Mouse (Mus musculus): ENCODE data around the gene Lipc. TPM values are rescaled to one million over a fixed set of nuclear protein-coding genes. Genes with fewer than 3 reads are reported as not detected.

The Lipc gene
- 0.21 TPM in 1 of 2 replicates, not detected in the other for polyA plus RNA-seq (2015; fragmentation: Nextera tagmentation; extraction: Ambion mirVana)

DNA sequence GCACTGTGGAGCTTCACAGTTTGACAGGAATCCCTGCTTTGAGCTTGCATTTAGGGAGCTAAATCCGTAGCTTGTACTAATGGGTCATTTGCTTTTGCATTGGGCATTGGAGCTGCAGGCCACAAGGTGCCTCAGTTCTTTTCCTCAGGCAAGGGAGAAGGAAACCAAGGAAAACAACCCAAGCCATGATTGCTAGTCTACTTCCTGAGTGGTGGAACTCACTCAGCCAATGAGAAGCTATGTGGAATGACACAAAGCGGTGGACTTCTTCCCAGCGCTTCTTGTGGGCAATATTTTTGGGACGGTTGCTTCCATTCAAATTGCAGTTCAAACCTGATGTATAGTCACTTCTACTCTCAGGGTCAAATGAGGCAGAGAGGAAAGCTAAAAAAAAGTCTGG, at the start of gene Lipc:
Lipc (minus strand) TSS at position 101 of the 400 bp plus-strand sequence.
- H3K4me2 ChIP-seq = no peak within 1 kb of the TSS
- H3K36me3 ChIP-seq = no peaks in the 10 kb centered on the region
- H3K4me1 ChIP-seq (replicated peaks) = peaks cover 3% of the 10 kb centered on the region; the same call in 1 of the 2 replicates
- H3K9ac ChIP-seq = no peak within 1 kb of the TSS
- H3K4me3 ChIP-seq = no peak within 1 kb of the TSS
- no peaks in the 10 kb centered on the region for H3K9me3 ChIP-seq
- H3K27ac ChIP-seq (replicated peaks) = no peak within 1 kb of the TSS
- no peak for ATAC-seq (ENCODE audit: low FRiP score, low read depth)
- no peaks in the 10 kb centered on the region for H3K27me3 ChIP-seq
- 89% methylated on average over 4 of the region's 4 CpGs for WGBS

DNA sequence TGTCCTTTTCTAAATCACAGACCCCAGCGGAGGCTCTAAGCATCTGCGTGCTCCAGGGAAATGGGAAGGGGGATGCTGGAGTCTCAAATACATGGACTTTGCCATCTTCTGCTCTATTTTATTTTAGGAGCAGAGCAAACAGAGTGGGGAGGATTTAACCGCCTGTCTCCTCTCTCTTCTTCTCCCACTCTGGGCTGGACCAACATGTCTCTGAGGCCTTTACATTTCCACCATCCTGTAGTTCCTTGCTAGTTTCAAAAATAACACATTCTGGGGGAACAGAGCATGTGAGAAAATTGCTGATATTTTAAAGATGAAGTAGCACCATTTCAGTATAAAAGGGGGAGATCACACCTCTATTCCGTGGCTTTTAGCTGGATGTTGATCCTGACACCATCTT, 47.1 kb upstream of the Lipc start:
- H3K9me3 ChIP-seq = no peaks in the 10 kb centered on the region
- 79% methylated on average over 4 of the region's 4 CpGs for WGBS
- ATAC-seq (ENCODE audit: low FRiP score, low read depth) = no peak

DNA sequence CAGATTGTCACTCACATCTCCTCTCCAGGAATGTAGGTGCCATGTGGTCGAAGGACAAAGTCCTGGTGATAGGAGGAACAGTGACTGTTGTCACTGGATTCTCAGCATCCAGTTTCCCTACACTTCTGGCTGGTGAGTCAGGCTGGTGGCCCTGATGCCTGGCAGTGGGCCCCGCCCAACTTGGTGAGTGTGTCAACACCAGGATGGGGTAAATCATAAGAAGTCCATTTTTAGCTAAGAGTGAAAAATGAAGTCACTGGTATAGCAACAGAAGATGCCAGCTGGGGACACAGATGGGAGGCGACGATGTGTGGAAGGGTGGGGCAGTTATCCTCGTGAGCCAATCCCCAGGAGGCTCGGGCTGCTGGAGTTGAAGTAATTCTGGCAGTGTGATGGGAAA, 46.7 kb upstream of the Lipc start:
- H3K4me2 ChIP-seq = no peak overlapping the region
- no peaks in the 10 kb centered on the region for H3K36me3 ChIP-seq
- WGBS = 66% methylated on average over 6 of the region's 6 CpGs
- no peak overlapping the region for H3K27ac ChIP-seq (replicated peaks)
- no peak for ATAC-seq (ENCODE audit: low FRiP score, low read depth)
- no peaks in the 10 kb centered on the region for H3K27me3 ChIP-seq
- no peak overlapping the region for H3K9ac ChIP-seq
- no peak overlapping the region for H3K4me3 ChIP-seq
- H3K4me1 ChIP-seq (replicated peaks) = no peaks in the 10 kb centered on the region
- H3K9me3 ChIP-seq = no peaks in the 10 kb centered on the region

More for the DNA sequence above, 47.1 kb upstream of the Lipc start:
- Histone ChIP-seq H3K4me1 (replicated peaks) (no peaks in the 10 kb centered on the region), H3K36me3 (no peaks in the 10 kb centered on the region), H3K9ac (no peak overlapping the region), H3K4me3 (no peak overlapping the region), H3K27me3 (no peaks in the 10 kb centered on the region), H3K27ac (replicated peaks) (no peak overlapping the region), H3K4me2 (no peak overlapping the region)

DNA sequence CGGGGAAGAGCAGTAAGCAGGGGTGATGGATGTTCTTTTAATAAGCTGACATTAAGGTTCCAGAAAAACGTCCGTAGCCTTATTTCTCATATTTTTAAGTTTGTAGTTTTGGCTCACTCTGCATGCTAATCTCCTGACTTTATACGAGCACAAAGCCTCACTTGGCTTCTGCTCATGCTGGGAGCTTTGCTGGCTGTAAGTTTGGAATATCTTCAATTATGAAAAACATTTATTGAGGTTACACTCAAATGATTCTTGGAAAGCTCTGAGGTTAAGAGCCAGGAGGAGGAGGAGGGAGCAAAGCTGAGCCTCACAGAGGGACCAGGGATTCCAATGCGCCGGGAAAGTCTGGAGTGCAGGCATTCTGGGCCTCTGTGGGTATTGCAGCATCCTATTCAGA, 41.3 kb upstream of the Lipc start:
- Histone ChIP-seq H3K27ac (replicated peaks) (no peak overlapping the region), H3K4me3 (no peak overlapping the region), H3K27me3 (no peaks in the 10 kb centered on the region), H3K9ac (no peak overlapping the region), H3K4me2 (no peak overlapping the region), H3K4me1 (replicated peaks) (no peaks in the 10 kb centered on the region), H3K9me3 (no peaks in the 10 kb centered on the region), H3K36me3 (no peaks in the 10 kb centered on the region)
- 46% methylated on average over 6 of the region's 6 CpGs for WGBS
- ATAC-seq (ENCODE audit: low FRiP score, low read depth) = no peak

DNA sequence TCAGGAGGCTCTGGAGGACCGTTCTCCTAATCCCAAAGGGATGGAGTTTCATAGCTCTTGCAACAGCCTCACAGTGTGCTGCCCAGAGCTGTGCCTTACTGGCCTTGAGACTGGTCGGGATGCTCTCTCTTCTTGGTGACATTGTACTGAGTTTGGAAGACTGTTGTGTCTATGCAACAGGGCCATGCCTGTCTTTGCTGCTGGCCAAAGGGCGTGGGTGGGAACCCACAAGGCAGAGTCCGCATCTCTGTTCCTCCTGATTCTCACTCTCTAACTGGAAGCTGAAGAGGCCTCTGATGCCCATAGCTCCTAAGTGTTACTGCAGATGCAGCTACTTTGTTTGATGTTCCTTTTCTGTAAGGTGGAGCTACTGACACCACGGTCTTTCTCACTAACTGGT, 39.4 kb upstream of the Lipc start:
- no peaks in the 10 kb centered on the region for H3K36me3 ChIP-seq
- H3K9me3 ChIP-seq = no peaks in the 10 kb centered on the region
- no peak overlapping the region for H3K9ac ChIP-seq
- H3K4me1 ChIP-seq (replicated peaks) = no peaks in the 10 kb centered on the region; the same call in 1 of the 2 replicates
- WGBS = 88% methylated on average over 5 of the region's 5 CpGs
- no peak overlapping the region for H3K4me2 ChIP-seq
- no peak overlapping the region for H3K27ac ChIP-seq (replicated peaks)
- no peak for ATAC-seq (ENCODE audit: low FRiP score, low read depth)
- H3K4me3 ChIP-seq = no peak overlapping the region
- H3K27me3 ChIP-seq = no peaks in the 10 kb centered on the region

DNA sequence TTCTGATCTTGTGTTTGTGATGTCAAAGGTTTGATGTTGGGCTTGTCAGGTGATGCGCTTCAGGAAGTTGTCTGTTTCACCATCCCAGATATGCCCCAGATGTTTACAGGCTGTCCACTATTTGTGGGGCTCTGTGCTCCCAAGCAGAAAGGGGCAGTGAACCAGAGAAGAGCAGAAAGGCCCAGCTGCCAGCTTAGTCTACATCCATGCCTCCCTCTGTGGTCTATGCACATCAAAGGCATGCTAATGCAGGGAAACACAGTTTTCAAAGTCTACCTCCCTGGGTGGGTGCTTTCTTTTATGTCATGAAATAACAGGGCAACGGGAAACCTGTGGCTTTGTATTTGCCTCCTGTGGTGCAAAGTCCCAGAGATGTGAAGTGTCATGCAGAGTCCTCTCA, 35.2 kb upstream of the Lipc start:
- H3K9ac ChIP-seq = no peak overlapping the region
- H3K4me1 ChIP-seq (replicated peaks) = no peaks in the 10 kb centered on the region; the same call in 1 of the 2 replicates
- no peak overlapping the region for H3K27ac ChIP-seq (replicated peaks)
- WGBS = 18% methylated on average over 2 of the region's 2 CpGs
- ATAC-seq (ENCODE audit: low FRiP score, low read depth) = no peak
- H3K36me3 ChIP-seq = no peaks in the 10 kb centered on the region
- H3K27me3 ChIP-seq = no peaks in the 10 kb centered on the region
- no peaks in the 10 kb centered on the region for H3K9me3 ChIP-seq
- no peak overlapping the region for H3K4me3 ChIP-seq
- no peak overlapping the region for H3K4me2 ChIP-seq

DNA sequence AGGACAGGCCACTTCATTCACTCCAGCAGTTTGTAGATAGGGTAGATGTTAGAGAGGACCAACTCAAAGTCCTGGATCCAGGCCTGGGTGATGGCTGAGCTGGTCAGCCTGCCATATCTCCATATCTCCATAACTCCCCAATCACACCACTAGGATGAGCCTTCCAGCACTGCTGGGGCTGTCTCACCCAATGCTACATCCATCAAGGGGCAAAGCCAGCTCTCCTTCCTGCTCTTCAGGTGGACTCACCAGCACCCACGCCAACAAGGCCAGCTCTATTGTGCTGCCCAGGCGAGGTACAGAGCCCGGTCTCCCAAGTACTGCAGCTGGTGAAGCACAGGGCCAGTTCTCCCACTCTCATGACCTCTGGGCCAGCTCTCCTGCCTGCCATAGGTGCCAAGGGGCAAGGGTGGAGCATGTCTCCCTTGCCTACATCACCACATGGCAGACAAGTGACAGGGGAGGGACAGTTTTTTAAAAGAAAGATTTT, 31.0 kb upstream of the Lipc start:
- WGBS = 94% methylated on average over 3 of the region's 3 CpGs
- no peak for ATAC-seq (ENCODE audit: low FRiP score, low read depth)
- H3K27ac ChIP-seq (replicated peaks) = no peak overlapping the region
- no peak overlapping the region for H3K9ac ChIP-seq
- H3K27me3 ChIP-seq = no peaks in the 10 kb centered on the region
- H3K4me2 ChIP-seq = no peak overlapping the region
- no peak overlapping the region for H3K4me3 ChIP-seq
- H3K4me1 ChIP-seq (replicated peaks) = no peaks in the 10 kb centered on the region; the same call in 1 of the 2 replicates
- H3K36me3 ChIP-seq = no peaks in the 10 kb centered on the region
- H3K9me3 ChIP-seq = no peaks in the 10 kb centered on the region

DNA sequence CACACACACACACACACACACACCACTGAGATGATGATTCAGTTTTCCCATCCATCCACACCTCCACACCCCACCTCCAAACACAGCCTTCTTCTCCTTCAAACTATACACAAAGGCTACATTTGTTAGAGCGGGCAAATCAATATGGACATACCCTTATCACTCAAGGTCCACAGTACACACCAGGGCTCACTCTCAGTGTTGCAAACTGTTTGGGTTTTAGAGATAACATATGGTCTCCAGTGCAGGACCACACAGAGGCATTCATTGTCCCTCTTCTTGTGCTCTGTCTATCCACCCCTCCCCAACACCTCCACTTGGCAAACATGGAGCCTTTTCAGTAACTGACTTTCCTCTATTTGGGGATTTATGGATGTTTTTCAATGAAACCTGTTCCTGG, 29.7 kb upstream of the Lipc start:
- 100% methylated on average over 1 of the region's 1 CpGs for WGBS
- Histone ChIP-seq H3K9ac (no peak overlapping the region), H3K4me2 (no peak overlapping the region), H3K27me3 (no peaks in the 10 kb centered on the region), H3K9me3 (no peaks in the 10 kb centered on the region), H3K4me1 (replicated peaks) (no peaks in the 10 kb centered on the region; the same call in 1 of the 2 replicates), H3K27ac (replicated peaks) (no peak overlapping the region), H3K36me3 (no peaks in the 10 kb centered on the region), H3K4me3 (no peak overlapping the region)
- no peak for ATAC-seq (ENCODE audit: low FRiP score, low read depth)

DNA sequence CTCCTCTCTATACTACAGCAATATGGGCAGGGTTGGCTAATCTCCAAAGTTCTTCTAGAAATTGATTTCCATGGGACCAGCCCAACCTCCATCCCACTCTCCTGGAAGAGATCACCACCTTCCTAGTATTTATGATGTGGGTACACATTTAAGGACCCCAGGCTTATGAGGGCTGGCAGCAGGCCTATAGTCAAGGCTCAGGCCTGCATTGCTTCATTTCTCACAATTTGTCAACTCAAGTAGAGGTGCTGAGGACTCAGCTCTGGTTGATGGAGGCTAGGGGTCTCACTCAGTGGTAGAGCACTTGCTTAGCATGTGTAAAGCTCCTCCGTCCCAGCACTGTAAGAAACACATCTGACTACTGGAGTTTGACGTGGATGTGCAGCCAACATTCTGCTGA, 27.6 kb upstream of the Lipc start:
- Histone ChIP-seq H3K4me1 (replicated peaks) (no peaks in the 10 kb centered on the region), H3K4me3 (no peak overlapping the region), H3K9me3 (no peaks in the 10 kb centered on the region), H3K27me3 (no peaks in the 10 kb centered on the region), H3K27ac (replicated peaks) (no peak overlapping the region), H3K36me3 (no peaks in the 10 kb centered on the region), H3K4me2 (no peak overlapping the region), H3K9ac (no peak overlapping the region)
- ATAC-seq (ENCODE audit: low FRiP score, low read depth) = no peak
- WGBS = 95% methylated on average over 2 of the region's 2 CpGs

DNA sequence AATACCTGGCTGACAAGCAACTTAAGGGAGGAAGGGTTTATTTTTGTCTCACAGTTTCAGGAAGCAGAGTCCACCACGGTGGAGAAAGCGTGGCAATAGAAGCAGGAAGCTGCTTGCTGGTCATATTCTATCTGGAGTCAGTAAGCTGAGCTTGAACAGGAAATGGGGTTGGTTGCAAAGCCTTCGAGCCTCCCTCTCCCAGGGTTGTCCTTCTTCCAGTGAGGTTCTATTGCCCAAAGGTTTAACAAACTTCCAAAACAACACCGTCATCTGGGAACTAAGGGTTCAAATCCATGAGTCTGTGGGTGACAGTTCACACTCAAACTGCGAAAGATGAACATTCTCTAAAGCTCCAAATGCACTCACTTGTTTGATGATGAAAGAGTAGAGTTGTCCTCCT, 27.1 kb upstream of the Lipc start:
- H3K27ac ChIP-seq (replicated peaks) = no peak overlapping the region
- 90% methylated on average over 5 of the region's 5 CpGs for WGBS
- no peak for ATAC-seq (ENCODE audit: low FRiP score, low read depth)
- no peaks in the 10 kb centered on the region for H3K27me3 ChIP-seq
- H3K4me2 ChIP-seq = no peak overlapping the region
- H3K4me1 ChIP-seq (replicated peaks) = no peaks in the 10 kb centered on the region
- no peaks in the 10 kb centered on the region for H3K9me3 ChIP-seq
- H3K9ac ChIP-seq = no peak overlapping the region
- H3K36me3 ChIP-seq = no peaks in the 10 kb centered on the region
- no peak overlapping the region for H3K4me3 ChIP-seq

DNA sequence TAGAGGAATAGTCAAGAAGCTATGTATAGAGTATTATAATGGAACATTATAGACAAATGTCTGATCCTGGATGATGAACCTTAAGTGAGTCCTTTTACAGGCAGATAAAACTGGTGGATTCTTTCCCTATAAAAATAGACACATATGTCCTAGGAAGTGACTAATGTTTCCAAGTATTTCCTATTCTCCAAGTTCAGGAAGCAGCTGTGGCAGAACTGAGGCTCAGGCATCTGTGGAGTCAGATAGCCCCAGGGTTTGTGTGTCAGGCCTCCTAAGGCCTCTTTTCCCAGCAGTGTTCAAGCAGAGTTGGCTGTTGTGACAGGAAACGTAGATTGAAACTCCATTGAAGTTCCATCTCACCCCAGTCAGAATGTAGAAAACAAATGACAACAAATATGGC, 25.4 kb upstream of the Lipc start:
- no peak for ATAC-seq (ENCODE audit: low FRiP score, low read depth)
- Histone ChIP-seq H3K4me2 (no peak overlapping the region), H3K36me3 (no peaks in the 10 kb centered on the region), H3K4me3 (no peak overlapping the region), H3K27me3 (no peaks in the 10 kb centered on the region), H3K9me3 (no peaks in the 10 kb centered on the region), H3K9ac (no peak overlapping the region), H3K4me1 (replicated peaks) (no peaks in the 10 kb centered on the region), H3K27ac (replicated peaks) (no peak overlapping the region)
- WGBS = 58% methylated on average over 1 of the region's 1 CpGs

DNA sequence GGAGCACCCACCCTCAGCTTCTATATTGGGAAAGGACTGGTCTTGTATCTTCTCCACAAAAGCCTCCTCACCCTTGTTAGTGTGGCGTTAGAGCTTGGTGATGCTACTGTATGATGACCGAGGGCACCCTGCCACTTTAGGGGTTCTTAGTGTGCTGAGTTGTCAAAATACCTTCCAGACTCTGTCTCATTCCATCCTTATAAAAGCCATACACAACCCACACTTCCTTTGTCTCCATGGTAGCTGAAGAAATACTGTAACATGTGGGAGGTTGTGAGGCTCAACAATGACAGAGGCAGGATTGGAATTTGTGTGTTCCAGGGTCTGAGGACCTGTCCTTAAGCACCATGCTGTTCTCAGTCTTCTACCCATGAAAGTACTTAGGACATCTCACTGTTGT, 23.9 kb upstream of the Lipc start:
- no peak for ATAC-seq (ENCODE audit: low FRiP score, low read depth)
- no peak overlapping the region for H3K9ac ChIP-seq
- no peaks in the 10 kb centered on the region for H3K36me3 ChIP-seq
- no peak overlapping the region for H3K4me3 ChIP-seq
- WGBS = 90% methylated on average over 2 of the region's 2 CpGs
- no peaks in the 10 kb centered on the region for H3K4me1 ChIP-seq (replicated peaks)
- no peaks in the 10 kb centered on the region for H3K27me3 ChIP-seq
- no peak overlapping the region for H3K4me2 ChIP-seq
- H3K9me3 ChIP-seq = no peaks in the 10 kb centered on the region
- no peak overlapping the region for H3K27ac ChIP-seq (replicated peaks)

DNA sequence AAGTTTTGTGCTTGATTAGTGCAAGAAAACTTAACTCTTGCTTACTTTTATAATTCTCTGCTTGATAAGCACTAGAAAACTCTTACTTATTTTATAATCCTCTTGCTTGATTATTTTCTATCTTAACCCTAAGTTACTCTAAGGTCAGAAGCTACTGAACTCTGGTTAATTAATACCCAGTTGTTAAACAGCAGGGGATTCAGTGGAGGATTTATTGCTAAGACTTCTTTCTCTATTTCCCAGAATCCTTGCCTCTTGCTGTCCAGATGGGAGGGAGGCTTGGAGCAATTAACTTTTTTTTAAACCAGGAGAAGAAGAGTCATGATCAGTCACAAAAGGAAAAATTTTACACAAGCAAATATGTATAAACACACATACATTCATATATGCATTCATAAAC, 21.3 kb upstream of the Lipc start:
- Histone ChIP-seq H3K36me3 (no peaks in the 10 kb centered on the region), H3K27ac (replicated peaks) (no peak overlapping the region), H3K4me1 (replicated peaks) (no peaks in the 10 kb centered on the region), H3K9me3 (no peaks in the 10 kb centered on the region), H3K9ac (no peak overlapping the region), H3K4me3 (no peak overlapping the region), H3K4me2 (no peak overlapping the region), H3K27me3 (no peaks in the 10 kb centered on the region)
- ATAC-seq (ENCODE audit: low FRiP score, low read depth) = no peak
